Mouse (Mus musculus) heart, postnatal 10 days (tissue): ENCODE measurements around the gene Usp3. TPM values are rescaled to one million over a fixed set of nuclear protein-coding genes. Genes with fewer than 3 reads are reported as not detected.

Experiments used
- DNase-seq, 2 experiments: peaks; one replicate each; pipeline ENCODE4 v3.0.0; 2021
- intact Hi-C: fragments of 180-260 bp; cut with DNase I; formaldehyde crosslinking; loops from one replicate; pipeline ENCODE4 v1.15.1; 2025
- total RNA-seq, 2 experiments: library from RNA; stranded (reverse); gene quantifications; 2 replicates each; pipeline ENCODE4 v1.2.3; 2021

Usp3 gene
- total RNA-seq, 2 experiments from 2014 or later, result 29.8 to 33.9 TPM

- intact Hi-C loops, result loop anchor here (5.0 kb wide), 1 partner anchor 275 kb away; no protein-coding TSS in a partner anchor
- peak; percentile 91 to 92 for DNase-seq
Observed at GRCm38 (mm10) chr9:66512351-66512671, 80.6 kb downstream of the Usp3 start.

GRCm38 (mm10) chr9:66511580-66512350, 81.2 kb downstream of the Usp3 start:
- DNase-seq, result peak; percentile 94
- intact Hi-C loops, result loop anchor here (5.0 kb wide), 1 partner anchor 276 kb away; no protein-coding TSS in a partner anchor

GRCm38 (mm10) chr9:66510944-66511343, 82.0 kb downstream of the Usp3 start:
- intact Hi-C loops, result loop anchor here (5.0 kb wide), 1 partner anchor 276 kb away; no protein-coding TSS in a partner anchor

GRCm38 (mm10) chr9:66510351-66510841, 82.5 kb downstream of the Usp3 start:
- intact Hi-C loops, result loop anchor here (5.0 kb wide), 1 partner anchor 277 kb away; no protein-coding TSS in a partner anchor
- DNase-seq, result peak; percentile 64 to 71

More at GRCm38 (mm10) chr9:66510944-66511343, 82.0 kb downstream of the Usp3 start:
- peak in 1 of 2 experiments; percentile 45 for DNase-seq

- intact Hi-C loops, result no loop called here
- DNase-seq, result no peak
Observed at GRCm38 (mm10) chr9:66508890-66509399, 84.0 kb downstream of the Usp3 start.

GRCm38 (mm10) chr9:66507684-66508083, 85.3 kb downstream of the Usp3 start:
- DNase-seq, result no peak
- intact Hi-C loops, result no loop called here

GRCm38 (mm10) chr9:66506424-66506823, 86.5 kb downstream of the Usp3 start:
- DNase-seq, result no peak
- intact Hi-C loops, result no loop called here

- intact Hi-C loops, result no loop called here
Observed at GRCm38 (mm10) chr9:66506011-66506410, 86.9 kb downstream of the Usp3 start.

GRCm38 (mm10) chr9:66505141-66505917, 87.6 kb downstream of the Usp3 start:
- intact Hi-C loops, result no loop called here
- no peak for DNase-seq

More at GRCm38 (mm10) chr9:66506011-66506410, 86.9 kb downstream of the Usp3 start:
- DNase-seq, result no peak

- intact Hi-C loops, result no loop called here
- no peak for DNase-seq
Observed at GRCm38 (mm10) chr9:66504518-66504917, 88.4 kb downstream of the Usp3 start.

GRCm38 (mm10) chr9:66503879-66504411, 89.0 kb downstream of the Usp3 start:
- DNase-seq, result no peak
- intact Hi-C loops, result no loop called here

- intact Hi-C loops, result no loop called here
- no peak for DNase-seq
Observed at GRCm38 (mm10) chr9:66501248-66501647, 91.7 kb downstream of the Usp3 start.

GRCm38 (mm10) chr9:66493992-66494391, 99.0 kb downstream of the Usp3 start:
- intact Hi-C loops, result no loop called here
- DNase-seq, result no peak

GRCm38 (mm10) chr9:66492361-66492760, 100.6 kb downstream of the Usp3 start:
- intact Hi-C loops, result no loop called here

GRCm38 (mm10) chr9:66488786-66489185, 104.2 kb downstream of the Usp3 start:
- intact Hi-C loops, result no loop called here
- no peak for DNase-seq

More at GRCm38 (mm10) chr9:66492361-66492760, 100.6 kb downstream of the Usp3 start:
- DNase-seq, result no peak

- no peak for DNase-seq
- intact Hi-C loops, result no loop called here
Observed at GRCm38 (mm10) chr9:66483429-66483828, 109.5 kb downstream of the Usp3 start.

- intact Hi-C loops, result no loop called here
- no peak for DNase-seq
Observed at GRCm38 (mm10) chr9:66477785-66478184, 115.2 kb downstream of the Usp3 start.

GRCm38 (mm10) chr9:66465087-66465486, 127.9 kb downstream of the Usp3 start:
- peak; percentile 35 to 57 for DNase-seq
- intact Hi-C loops, result loop anchor here (2.0 to 5.0 kb wide), 2 partner anchors 322 to 360 kb away; no protein-coding TSS in a partner anchor
